Mouse (Mus musculus): ENCODE data around the gene Slc16a7. TPM values are rescaled to one million over a fixed set of nuclear protein-coding genes. Genes with fewer than 3 reads are reported as not detected.
A peak's percentile ranks its signal among the peaks of the same experiment; 100 is the strongest.

Gene Slc16a7
- total RNA-seq (2021): 14.0 and 14.7 TPM in 2 replicates
- long read RNA-seq, full-length matches to known transcripts: 25 of 34 reads
- long read RNA-seq, partial matches to known transcripts: 2 of 34 reads
- long read RNA-seq, other reads (novel, unspliced or antisense): 7 of 34 reads

GRCm38 (mm10) chr10:125388876-125389786 lies at the start of gene Slc16a7:
Slc16a7 (minus strand) TSS chr10:125389465.
- DNase-seq: peak; percentile 71

- peak; percentile 23 for DNase-seq
Measured at GRCm38 (mm10) chr10:125418795-125419194, 29.5 kb upstream of the Slc16a7 start.

GRCm38 (mm10) chr10:125399796-125400195 lies 10.5 kb upstream of the Slc16a7 start:
- no peak for DNase-seq

GRCm38 (mm10) chr10:125390011-125390410 lies 746 bp upstream of the Slc16a7 start:
- DNase-seq: no peak

- no peak for DNase-seq
Measured at GRCm38 (mm10) chr10:125388481-125388875, 787 bp downstream of the Slc16a7 start.

- DNase-seq: no peak
Measured at GRCm38 (mm10) chr10:125387782-125388415, 1.4 kb downstream of the Slc16a7 start.

- DNase-seq: no peak
Measured at GRCm38 (mm10) chr10:125375526-125375925, 13.7 kb downstream of the Slc16a7 start.

- no peak for DNase-seq
Measured at GRCm38 (mm10) chr10:125372666-125373065, 16.6 kb downstream of the Slc16a7 start.

- DNase-seq: no peak
Measured at GRCm38 (mm10) chr10:125371451-125371850, 17.8 kb downstream of the Slc16a7 start.

- no peak for DNase-seq
Measured at GRCm38 (mm10) chr10:125370037-125370610, 19.1 kb downstream of the Slc16a7 start.

GRCm38 (mm10) chr10:125358479-125358878 lies 30.8 kb downstream of the Slc16a7 start:
- no peak for DNase-seq

GRCm38 (mm10) chr10:125352805-125353204 lies 36.5 kb downstream of the Slc16a7 start:
- DNase-seq: no peak

- DNase-seq: no peak
Measured at GRCm38 (mm10) chr10:125348171-125348570, 41.1 kb downstream of the Slc16a7 start.

- no peak for DNase-seq
Measured at GRCm38 (mm10) chr10:125347149-125347548, 42.1 kb downstream of the Slc16a7 start.

GRCm38 (mm10) chr10:125346364-125346763 lies 42.9 kb downstream of the Slc16a7 start:
- DNase-seq: no peak

- DNase-seq: no peak
Measured at GRCm38 (mm10) chr10:125345583-125345982, 43.7 kb downstream of the Slc16a7 start.

GRCm38 (mm10) chr10:125342204-125342603 lies 47.1 kb downstream of the Slc16a7 start:
- DNase-seq: peak; percentile 57

GRCm38 (mm10) chr10:125333799-125334198 lies 55.5 kb downstream of the Slc16a7 start:
- no peak for DNase-seq

GRCm38 (mm10) chr10:125331334-125331733 lies 57.9 kb downstream of the Slc16a7 start:
- DNase-seq: no peak

- no peak for DNase-seq
Measured at GRCm38 (mm10) chr10:125328331-125329063, 60.8 kb downstream of the Slc16a7 start.

- no peak for DNase-seq
Measured at GRCm38 (mm10) chr10:125324871-125325565, 64.2 kb downstream of the Slc16a7 start.

Measured in adrenal gland, postnatal 25 days (tissue).